Mouse (Mus musculus): ENCODE measurements around the gene Aar2.
"Not testable (repeated sequence)": the region's sequence is repeated elsewhere in the genome, so short reads cannot be mapped to it uniquely, and the experiment has no call there.

Aar2 gene

GRCm38 (mm10) chr2:156547123-156547891, at the start of gene Aar2:
Gene Aar2, plus strand, starts transcription at chr2:156547584.
- DNase-seq (ENCODE audit: low spot score): peak; percentile 87

- DNase-seq (ENCODE audit: low spot score): peak; percentile 84
Observed at GRCm38 (mm10) chr2:156497915-156498314, 49.5 kb upstream of the Aar2 start.

GRCm38 (mm10) chr2:156501025-156501424, 46.4 kb upstream of the Aar2 start:
- DNase-seq (ENCODE audit: low spot score): no peak

- no peak for DNase-seq (ENCODE audit: low spot score)
Observed at GRCm38 (mm10) chr2:156505533-156505932, 41.9 kb upstream of the Aar2 start.

GRCm38 (mm10) chr2:156512028-156512427, 35.4 kb upstream of the Aar2 start:
- no peak for DNase-seq (ENCODE audit: low spot score)

GRCm38 (mm10) chr2:156512561-156512960, 34.8 kb upstream of the Aar2 start:
- no peak for DNase-seq (ENCODE audit: low spot score)

- DNase-seq (ENCODE audit: low spot score): no peak
Observed at GRCm38 (mm10) chr2:156515102-156515501, 32.3 kb upstream of the Aar2 start.

GRCm38 (mm10) chr2:156515565-156516185, 31.7 kb upstream of the Aar2 start:
- peak; percentile 91 for DNase-seq (ENCODE audit: low spot score)

- not testable (repeated sequence) for DNase-seq (ENCODE audit: low spot score)
Observed at GRCm38 (mm10) chr2:156516678-156517077, 30.7 kb upstream of the Aar2 start.

- DNase-seq (ENCODE audit: low spot score): no peak
Observed at GRCm38 (mm10) chr2:156518306-156518705, 29.1 kb upstream of the Aar2 start.

- no peak for DNase-seq (ENCODE audit: low spot score)
Observed at GRCm38 (mm10) chr2:156519584-156519983, 27.8 kb upstream of the Aar2 start.

GRCm38 (mm10) chr2:156522994-156523393, 24.4 kb upstream of the Aar2 start:
- DNase-seq (ENCODE audit: low spot score): no peak

GRCm38 (mm10) chr2:156524078-156524477, 23.3 kb upstream of the Aar2 start:
- no peak for DNase-seq (ENCODE audit: low spot score)

- DNase-seq (ENCODE audit: low spot score): no peak
Observed at GRCm38 (mm10) chr2:156529726-156530125, 17.7 kb upstream of the Aar2 start.

GRCm38 (mm10) chr2:156533160-156533559, 14.2 kb upstream of the Aar2 start:
- no peak for DNase-seq (ENCODE audit: low spot score)

- DNase-seq (ENCODE audit: low spot score): no peak
Observed at GRCm38 (mm10) chr2:156538817-156539555, 8.4 kb upstream of the Aar2 start.

- DNase-seq (ENCODE audit: low spot score): no peak
Observed at GRCm38 (mm10) chr2:156540991-156541390, 6.4 kb upstream of the Aar2 start.

GRCm38 (mm10) chr2:156542410-156542809, 5.0 kb upstream of the Aar2 start:
- DNase-seq (ENCODE audit: low spot score): no peak

GRCm38 (mm10) chr2:156543804-156544203, 3.6 kb upstream of the Aar2 start:
- no peak for DNase-seq (ENCODE audit: low spot score)

- DNase-seq (ENCODE audit: low spot score): no peak
Observed at GRCm38 (mm10) chr2:156552421-156552820, 5.0 kb downstream of the Aar2 start.

GRCm38 (mm10) chr2:156561808-156562207, 14.4 kb downstream of the Aar2 start:
- DNase-seq (ENCODE audit: low spot score): no peak

GRCm38 (mm10) chr2:156563557-156563956, 16.2 kb downstream of the Aar2 start:
- DNase-seq (ENCODE audit: low spot score): no peak

GRCm38 (mm10) chr2:156566512-156566911, 19.1 kb downstream of the Aar2 start:
- DNase-seq (ENCODE audit: low spot score): no peak
